Mouse (Mus musculus) kidney, postnatal 0 days (tissue): ENCODE data around the gene Hsf2bp. TPM values are rescaled to one million over a fixed set of nuclear protein-coding genes. Genes with fewer than 3 reads are reported as not detected.

Experiments used
- ATAC-seq: fragments of 200-750 bp; cut with Nextera tagmentation; replicated peaks from 2 replicates; pipeline ENCODE4 v1.8.0; 2017; ENCODE audit warnings: low read depth, moderate number of reproducible peaks, moderate TSS enrichment, moderate library complexity; ENCODE audit not compliant: low FRiP score
- DNase-seq: peaks from one replicate; pipeline ENCODE4 v3.0.0-alpha.2; 2016; ENCODE audit warnings: low spot score
- H3K27ac ChIP-seq: fragments of 300-500 bp; sonication (generic); 2 replicates; pipeline ENCODE4 v1.5.1; 2014; ENCODE audit warnings: mild to moderate bottlenecking
- H3K27me3 ChIP-seq: fragments of 300-500 bp; sonication (generic); 2 replicates; pipeline ENCODE4 v1.6.1; 2014; ENCODE audit warnings: low read length, mixed read lengths; ENCODE audit not compliant: insufficient read depth
- H3K36me3 ChIP-seq: fragments of 300-500 bp; sonication (generic); 2 replicates; pipeline ENCODE4 v1.6.1; 2014; ENCODE audit warnings: low read length, mixed read lengths; ENCODE audit not compliant: insufficient read depth
- H3K4me1 ChIP-seq: fragments of 300-500 bp; sonication (generic); replicated peaks from 2 replicates; pipeline ENCODE4 v1.6.1; 2014; ENCODE audit warnings: antibody characterized with exemption, low read length, mixed read lengths; ENCODE audit not compliant: insufficient read depth
- H3K4me2 ChIP-seq: fragments of 300-500 bp; sonication (generic); 2 replicates; pipeline ENCODE4 v1.6.1; 2014; ENCODE audit warnings: mild to moderate bottlenecking, low read length, moderate library complexity, mixed read lengths
- H3K4me3 ChIP-seq: fragments of 300-500 bp; sonication (generic); replicated peaks from 2 replicates; pipeline ENCODE4 v1.5.1; 2014; ENCODE audit warnings: low read depth, low read length
- H3K9ac ChIP-seq: fragments of 300-500 bp; sonication (generic); 2 replicates; pipeline ENCODE4 v1.6.1; 2014; ENCODE audit warnings: low read depth, low read length
- H3K9me3 ChIP-seq: fragments of 300-500 bp; sonication (generic); replicated peaks from 2 replicates; pipeline ENCODE4 v1.6.1; 2016; ENCODE audit warnings: low read length, inconsistent platforms, mixed read lengths
- CTCF ChIP-seq: IDR thresholded peaks from 2 replicates; pipeline ENCODE4 v1.5.1; 2016; ENCODE audit warnings: antibody characterized with exemption, low read depth, mild to moderate bottlenecking, moderate library complexity
- WGBS: fragments of 180-500 bp; shearing (Covaris S2); extraction: QIAGEN DNeasy Blood & Tissue Kit; methylation state at CpG from one replicate; pipeline ENCODE4 v1.1.7; 2014; 5-methylcytosine and 5-hydroxymethylcytosine counted together
- polyA plus RNA-seq: library from polyadenylated mRNA; unstranded; fragments of >200 nt; fragmentation: Nextera tagmentation; extraction: Ambion mirVana; gene quantifications from 2 replicates; pipeline ENCODE4 v1.2.1, GENCODE M21; 2015

Gene Hsf2bp
- polyA plus RNA-seq: 2.9 and 3.1 TPM in 2 replicates

DNA sequence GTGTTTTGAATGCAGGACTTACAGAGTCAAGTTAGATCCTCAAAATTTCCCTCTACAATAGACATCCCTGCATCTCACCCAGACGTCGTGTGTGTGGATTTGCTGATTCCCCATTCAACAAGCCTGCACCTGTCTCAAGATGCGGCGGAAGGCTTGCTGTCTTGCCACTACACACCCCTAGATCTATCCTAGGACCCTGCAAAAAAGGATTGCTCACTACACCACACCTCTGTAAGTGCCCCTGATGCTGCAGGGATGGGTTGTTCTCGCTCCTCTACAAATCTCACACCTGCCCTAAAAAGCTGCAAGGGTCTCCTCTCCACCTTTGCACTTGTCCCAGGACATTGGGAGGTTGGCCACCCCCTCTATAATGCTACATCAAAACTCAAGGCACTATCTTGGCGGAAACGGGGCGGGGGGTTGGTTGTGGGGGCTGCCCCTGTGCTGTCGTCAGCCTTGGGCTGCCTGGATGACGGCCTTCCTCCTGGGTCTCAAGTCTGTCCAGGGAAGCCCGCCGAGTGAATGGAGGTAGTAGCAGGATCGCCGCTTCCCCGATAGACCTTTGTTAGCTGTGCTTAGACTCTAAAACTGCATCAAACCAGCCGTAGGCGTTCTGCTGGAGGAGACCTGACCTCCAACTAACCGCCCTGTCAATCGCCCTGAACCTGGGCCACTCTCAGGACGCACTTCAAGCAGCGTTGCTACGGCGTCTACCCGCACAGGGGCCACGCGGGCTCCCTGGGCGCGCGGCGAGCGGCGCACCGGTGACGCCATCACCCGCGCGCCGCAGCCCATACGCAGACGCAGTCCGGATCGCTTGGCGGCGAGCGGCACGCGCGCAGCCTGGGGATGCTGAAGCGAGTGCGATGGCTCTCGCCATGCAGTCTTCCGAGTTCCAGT is at the start of gene Hsf2bp, which contains the start of gene Rrp1b:
Gene Hsf2bp, minus strand, starts transcription at position 741 of the 900 bp plus-strand sequence.
Gene Rrp1b, plus strand, starts transcription at position 492 of the 900 bp plus-strand sequence.
- no peaks in the 10 kb centered on the region for H3K9me3 ChIP-seq
- H3K27ac ChIP-seq: peak within 1 kb of the TSS; percentile 82
- peaks cover 21% of the 10 kb centered on the region; the same call in 1 of the 2 replicates for H3K4me1 ChIP-seq
- ATAC-seq (peak; percentile 93), DNase-seq (peak; percentile 85)
- H3K27me3 ChIP-seq: no peaks in the 10 kb centered on the region
- peak within 1 kb of the TSS; percentile 93 for H3K4me3 ChIP-seq
- peak within 1 kb of the TSS; percentile 96 for H3K4me2 ChIP-seq
- no peak for TF ChIP-seq CTCF
- peak within 1 kb of the TSS; percentile 77 for H3K9ac ChIP-seq
- WGBS: 5% methylated on average over 52 of the region's 52 CpGs
- 0 out of 2 replicates have a peak, but pooled peaks cover 5% of the 10 kb centered on the region for H3K36me3 ChIP-seq

GRCm38 (mm10) chr17:32083351-32083750 is 47.2 kb upstream of the Hsf2bp start:
- ATAC-seq: no peak
- TF ChIP-seq CTCF: no peak
- Histone ChIP-seq H3K4me2 (no peak overlapping the region), H3K4me1 (no peaks in the 10 kb centered on the region), H3K9me3 (no peaks in the 10 kb centered on the region), H3K36me3 (no peaks in the 10 kb centered on the region), H3K27ac (no peak overlapping the region), H3K27me3 (no peaks in the 10 kb centered on the region), H3K9ac (no peak overlapping the region), H3K4me3 (no peak overlapping the region)
- no peak for DNase-seq
- 92% methylated on average over 2 of the region's 2 CpGs for WGBS

DNA sequence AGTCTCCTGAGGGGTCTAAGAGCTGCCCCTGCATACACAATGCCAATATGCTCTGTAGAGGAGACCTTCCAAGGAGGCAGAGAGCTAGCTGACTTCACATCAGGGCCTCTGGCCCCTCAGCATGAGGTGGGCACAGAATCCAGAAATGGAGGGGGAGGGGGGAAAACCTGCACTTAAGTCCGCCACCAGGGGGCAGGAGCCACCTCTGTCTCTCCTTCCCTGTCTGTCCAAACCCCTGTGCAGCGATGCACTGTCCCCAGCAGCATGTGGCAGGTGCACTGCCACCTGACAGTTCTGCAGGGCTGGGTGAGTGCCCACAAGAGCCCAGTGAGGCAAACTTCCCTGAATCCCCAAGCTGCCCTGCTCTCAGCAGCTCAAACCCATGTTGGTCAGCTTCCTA is 39.0 kb upstream of the Hsf2bp start:
- peak; percentile 44; the same call in 1 of the 2 replicates for ATAC-seq
- 0% methylated on average over 2 of the region's 2 CpGs for WGBS
- Histone ChIP-seq H3K9ac (no peak overlapping the region), H3K27me3 (no peaks in the 10 kb centered on the region), H3K4me1 (no peaks in the 10 kb centered on the region), H3K9me3 (no peaks in the 10 kb centered on the region), H3K4me3 (no peak overlapping the region), H3K4me2 (no peak overlapping the region), H3K36me3 (no peaks in the 10 kb centered on the region), H3K27ac (no peak overlapping the region)
- TF ChIP-seq CTCF: peak; percentile 86
- peak; percentile 74 for DNase-seq

DNA sequence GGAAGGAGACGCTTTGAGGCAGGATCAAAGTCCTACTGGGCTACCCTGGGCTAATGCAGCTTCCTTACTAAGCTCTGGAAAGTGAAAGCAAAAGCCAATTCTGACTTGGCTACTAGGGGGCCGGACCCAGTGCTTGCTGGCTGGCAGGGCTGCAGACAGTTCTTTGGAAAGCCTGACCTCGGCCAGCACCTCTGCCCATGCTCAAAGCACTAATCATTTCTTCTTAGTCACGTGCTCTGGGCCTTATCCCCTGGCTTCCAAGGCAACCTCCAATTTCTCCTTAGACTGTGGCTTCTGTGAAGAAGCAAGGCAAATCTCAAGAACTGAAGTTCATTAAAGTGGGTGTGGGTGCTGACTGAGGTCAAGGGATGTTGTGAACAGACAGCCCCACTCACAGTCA is 38.5 kb upstream of the Hsf2bp start:
- no peaks in the 10 kb centered on the region for H3K36me3 ChIP-seq
- H3K9me3 ChIP-seq: no peaks in the 10 kb centered on the region
- no peaks in the 10 kb centered on the region for H3K27me3 ChIP-seq
- no peak overlapping the region for H3K4me3 ChIP-seq
- no peak overlapping the region for H3K27ac ChIP-seq
- H3K9ac ChIP-seq: no peak overlapping the region
- no peaks in the 10 kb centered on the region for H3K4me1 ChIP-seq
- DNase-seq (no peak), ATAC-seq (no peak)
- TF ChIP-seq CTCF: no peak
- WGBS: 74% methylated on average over 4 of the region's 4 CpGs
- H3K4me2 ChIP-seq: no peak overlapping the region

DNA sequence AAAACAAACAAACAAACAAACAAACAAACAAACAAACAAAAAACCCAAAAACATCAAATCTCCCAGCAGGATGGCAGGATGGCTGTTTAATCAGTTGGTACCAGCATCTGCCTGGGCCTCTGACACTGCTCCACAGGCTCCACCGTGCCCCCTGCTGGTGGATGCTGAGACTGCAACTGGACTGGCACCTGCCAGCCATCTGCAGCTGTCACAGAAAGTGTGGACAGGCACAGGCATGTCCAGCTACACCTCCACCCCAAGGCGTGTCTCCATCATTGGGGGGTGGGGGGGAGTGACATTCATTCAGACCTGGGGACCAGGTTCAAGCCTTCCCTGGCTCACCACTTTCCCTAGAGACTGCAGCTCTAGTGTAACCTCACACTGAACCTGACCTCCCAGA is 37.2 kb upstream of the Hsf2bp start:
- Histone ChIP-seq H3K9ac (no peak overlapping the region), H3K36me3 (no peaks in the 10 kb centered on the region), H3K27ac (no peak overlapping the region), H3K4me1 (no peaks in the 10 kb centered on the region), H3K27me3 (no peaks in the 10 kb centered on the region), H3K4me3 (no peak overlapping the region), H3K4me2 (no peak overlapping the region), H3K9me3 (no peaks in the 10 kb centered on the region)
- peak; percentile 90 for TF ChIP-seq CTCF
- ATAC-seq: no peak; the same call in 1 of the 2 replicates
- 7% methylated on average over 2 of the region's 2 CpGs for WGBS
- peak; percentile 62 for DNase-seq

DNA sequence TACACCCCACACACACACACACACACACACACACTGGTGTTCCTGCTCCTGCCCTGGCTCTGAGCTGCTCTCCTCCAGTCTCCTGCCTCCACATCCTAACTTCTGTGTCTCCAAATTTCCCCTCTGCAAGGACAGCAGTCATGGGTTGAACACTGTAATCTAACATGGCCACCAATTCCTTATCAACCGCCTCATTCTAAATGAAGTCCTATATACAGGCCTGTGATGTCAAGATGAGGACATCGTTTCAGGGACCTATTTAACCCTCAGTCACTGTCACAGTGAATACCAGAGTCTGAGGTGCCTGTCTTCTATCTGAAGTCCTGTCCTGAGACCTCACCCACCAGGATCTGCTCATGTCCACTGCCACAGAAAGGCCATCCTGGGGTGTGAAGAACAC is 32.7 kb upstream of the Hsf2bp start:
- ATAC-seq: no peak
- H3K27ac ChIP-seq: no peak overlapping the region

More for the DNA sequence above, 32.7 kb upstream of the Hsf2bp start:
- no peak for TF ChIP-seq CTCF
- 91% methylated on average over 2 of the region's 2 CpGs for WGBS
- Histone ChIP-seq H3K9me3 (no peaks in the 10 kb centered on the region), H3K27me3 (no peaks in the 10 kb centered on the region), H3K4me3 (no peak overlapping the region), H3K9ac (no peak overlapping the region), H3K4me1 (no peaks in the 10 kb centered on the region), H3K4me2 (no peak overlapping the region), H3K36me3 (no peaks in the 10 kb centered on the region)
- no peak for DNase-seq
